Mouse (Mus musculus) megakaryocyte, adult 5-6 weeks (primary cell): ENCODE measurements around the gene Vmn2r7. TPM values are rescaled to one million over a fixed set of nuclear protein-coding genes. Genes with fewer than 3 reads are reported as not detected.
"Not testable (repeated sequence)": the region's sequence is repeated elsewhere in the genome, so short reads cannot be mapped to it uniquely, and the experiment has no call there.

Experiments
- ATAC-seq: 2 replicates; pipeline ENCODE4 v1.8.0; 2016; ENCODE audit warnings: mild to moderate bottlenecking, inconsistent platforms; ENCODE audit not compliant: poor library complexity, severe bottlenecking
- total RNA-seq, 2 experiments: library from RNA; stranded (forward) in 1 of 2; stranded (reverse) in 1 of 2; fragments of 153-499, 151-499 nt in 1 of 2; fragments of 221-1000, 200-1000 nt in 1 of 2; gene quantifications; 2 replicates each; pipeline versions ENCODE4 v1.2.3 to v1.2.4; 2015 to 2017

The Vmn2r7 gene
- not detected in 2 replicates for total RNA-seq (2015)
- 0.11 TPM in 1 of 2 replicates, not detected in the other for total RNA-seq (2017)

GRCm38 (mm10) chr3:64844665-64845064 lies at the start of gene Vmn2r7:
Gene Vmn2r7, minus strand, starts transcription at chr3:64844765.
- not testable (repeated sequence) for ATAC-seq

GRCm38 (mm10) chr3:64889725-64890124 lies 45.2 kb upstream of the Vmn2r7 start:
- no peak for ATAC-seq

- no peak for ATAC-seq
Observed at GRCm38 (mm10) chr3:64878199-64878977, 33.8 kb upstream of the Vmn2r7 start.

GRCm38 (mm10) chr3:64876669-64877068 lies 32.1 kb upstream of the Vmn2r7 start:
- ATAC-seq: no peak

GRCm38 (mm10) chr3:64842881-64843280 lies 1.7 kb downstream of the Vmn2r7 start:
- no peak for ATAC-seq

- ATAC-seq: peak; percentile 57; the same call in 1 of the 2 replicates
Observed at GRCm38 (mm10) chr3:64842299-64842698, 2.3 kb downstream of the Vmn2r7 start.

GRCm38 (mm10) chr3:64831134-64831533 lies 13.4 kb downstream of the Vmn2r7 start:
- no peak for ATAC-seq

GRCm38 (mm10) chr3:64791245-64791591 lies 53.3 kb downstream of the Vmn2r7 start:
- no peak for ATAC-seq

- no peak for ATAC-seq
Observed at GRCm38 (mm10) chr3:64790509-64791244, 53.9 kb downstream of the Vmn2r7 start.

- ATAC-seq: no peak
Observed at GRCm38 (mm10) chr3:64782901-64783300, 61.7 kb downstream of the Vmn2r7 start.

GRCm38 (mm10) chr3:64772132-64772531 lies 72.4 kb downstream of the Vmn2r7 start:
- ATAC-seq: no peak

GRCm38 (mm10) chr3:64756145-64756544 lies 88.4 kb downstream of the Vmn2r7 start:
- no peak for ATAC-seq

GRCm38 (mm10) chr3:64727187-64727970 lies 117.2 kb downstream of the Vmn2r7 start:
- ATAC-seq: not testable (repeated sequence)

- not testable (repeated sequence) for ATAC-seq
Observed at GRCm38 (mm10) chr3:64725736-64726135, 118.8 kb downstream of the Vmn2r7 start.

GRCm38 (mm10) chr3:64676069-64676468 lies 168.5 kb downstream of the Vmn2r7 start:
- not testable (repeated sequence) for ATAC-seq
